Mouse (Mus musculus) CD4-positive, CD25-positive, alpha-beta regulatory T cell, adult 4 months (primary cell): ENCODE measurements around the gene Olfr1085. TPM values are rescaled to one million over a fixed set of nuclear protein-coding genes. Genes with fewer than 3 reads are reported as not detected.
"Not testable (repeated sequence)": the region's sequence is repeated elsewhere in the genome, so short reads cannot be mapped to it uniquely, and the experiment has no call there.

ENCODE experiments used
- ATAC-seq: one replicate; pipeline ENCODE4 v1.8.0; 2017
- polyA plus RNA-seq, 2 experiments: library from polyadenylated mRNA; unstranded; fragments of 100-300 nt; shearing (Covaris generic); gene quantifications; one replicate each; pipeline ENCODE4 v1.2.1; 2017

The Olfr1085 gene
- polyA plus RNA-seq = not detected

DNA sequence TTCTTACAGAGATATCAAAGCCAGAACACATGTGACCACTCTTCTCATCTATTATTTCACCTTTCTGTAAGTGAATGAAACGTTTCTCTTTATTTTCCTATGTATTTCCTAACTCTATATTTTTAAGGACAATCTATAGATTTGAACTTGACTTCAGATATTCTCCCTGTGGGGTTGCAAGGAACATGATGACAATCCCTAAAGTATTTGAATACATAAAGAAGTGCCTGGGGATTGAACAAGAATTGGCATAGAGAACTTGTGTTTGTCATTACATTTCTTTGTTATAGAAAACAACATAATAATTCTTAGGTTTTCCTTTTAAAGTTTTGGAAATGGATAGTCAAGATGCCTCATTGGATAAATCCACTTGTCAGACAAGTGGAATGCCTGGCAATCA, at the start of gene Olfr1085:
Gene Olfr1085 (minus strand): TSS at position 101 of the 400 bp plus-strand sequence.
- ATAC-seq = no peak

DNA sequence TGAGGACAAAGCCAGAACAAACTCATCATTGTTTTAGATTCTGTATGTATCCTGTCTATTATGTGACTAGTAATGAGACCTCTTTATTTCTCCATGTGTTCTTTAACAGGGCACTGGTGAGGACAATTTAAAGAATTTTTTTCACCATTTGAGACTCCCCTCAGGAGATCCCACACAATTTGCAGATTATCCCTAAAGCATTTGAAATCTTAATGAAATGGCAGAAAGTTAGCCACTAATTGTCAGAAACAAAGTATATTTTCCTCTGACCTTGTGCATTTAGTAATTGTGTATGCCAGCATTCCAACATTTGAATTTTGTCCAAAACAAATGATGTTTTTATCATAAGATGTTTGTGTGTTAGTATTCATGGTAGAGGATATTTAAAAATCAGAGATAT, 36.5 kb upstream of the Olfr1085 start, which contains the start of gene Olfr1087:
Gene Olfr1087 (minus strand): TSS at position 101 of the 400 bp plus-strand sequence.
- ATAC-seq = no peak

DNA sequence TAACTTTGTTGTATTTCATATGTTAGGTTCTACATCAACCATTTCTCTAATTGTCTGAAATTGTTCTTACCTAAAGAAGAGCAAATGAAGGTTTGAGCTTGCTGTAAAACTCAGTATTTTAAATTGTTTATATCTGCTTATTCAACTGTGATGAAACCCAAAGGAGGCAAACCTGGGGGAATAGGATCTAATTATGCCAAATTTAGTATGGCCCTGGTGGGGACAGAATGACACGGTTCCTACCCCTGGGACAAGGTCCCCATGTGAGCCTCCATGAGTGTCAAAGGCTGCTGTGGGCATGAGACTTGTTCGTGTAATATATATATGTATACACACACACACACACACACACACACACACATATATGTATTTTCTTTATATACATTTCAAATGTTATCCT, 18.2 kb upstream of the Olfr1085 start, which contains the start of gene Olfr1086:
Gene Olfr1086 (minus strand): TSS at position 101 of the 400 bp plus-strand sequence.
- no peak for ATAC-seq

DNA sequence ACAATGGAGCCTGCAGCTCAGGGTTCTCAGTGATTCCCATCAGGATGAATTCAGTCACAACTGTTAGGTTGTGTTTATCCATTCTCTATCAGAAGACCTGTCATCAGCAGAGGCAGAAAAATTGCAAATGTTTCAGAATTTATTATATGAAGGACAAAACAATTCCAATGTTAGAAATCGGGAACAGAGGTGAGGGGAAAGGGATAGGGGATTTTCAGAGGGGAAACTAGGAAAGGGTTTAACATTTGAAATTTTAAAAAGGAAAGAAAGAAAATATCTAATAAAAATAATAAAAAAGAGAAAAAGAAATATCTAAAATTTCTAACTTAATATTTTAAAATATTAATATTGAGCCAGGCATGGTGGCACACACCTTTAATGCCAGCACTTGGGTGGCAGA, 22.2 kb downstream of the Olfr1085 start, which contains the start of gene Olfr1084:
Gene Olfr1084 (minus strand): TSS at position 101 of the 400 bp plus-strand sequence.
- ATAC-seq = not testable (repeated sequence)

Other genes with a start within 250 kb of the Olfr1085 start
- not detected for gene Olfr1061, start 248.0 kb downstream of the Olfr1085 start, polyA plus RNA-seq
- not detected for gene Olfr1062, start 235.3 kb downstream of the Olfr1085 start, polyA plus RNA-seq
- gene Olfr1065, start 211.4 kb downstream of the Olfr1085 start, polyA plus RNA-seq = not detected
- gene Olfr1066, start 205.8 kb downstream of the Olfr1085 start, polyA plus RNA-seq = not detected
- gene Olfr228, start 174.6 kb downstream of the Olfr1085 start, polyA plus RNA-seq = not detected
- gene Olfr1076, start 153.6 kb downstream of the Olfr1085 start, polyA plus RNA-seq = not detected
- not detected for gene Olfr1079, start 119.5 kb downstream of the Olfr1085 start, polyA plus RNA-seq
- gene Olfr1080, start 103.8 kb downstream of the Olfr1085 start, polyA plus RNA-seq = not detected
- gene Olfr1082, start 63.1 kb downstream of the Olfr1085 start, polyA plus RNA-seq = not detected
- gene Olfr1084, start 22.3 kb downstream of the Olfr1085 start, polyA plus RNA-seq = not detected
- not detected for gene Olfr1086, start 18.1 kb upstream of the Olfr1085 start, polyA plus RNA-seq
- not detected for gene Olfr1087, start 36.4 kb upstream of the Olfr1085 start, polyA plus RNA-seq
- gene Olfr1089, start 71.7 kb upstream of the Olfr1085 start, polyA plus RNA-seq = not detected
- under 1 TPM in 1 of 2 experiments, not detected in 1; 0.15 TPM for gene Olfr1090, start 97.0 kb upstream of the Olfr1085 start, polyA plus RNA-seq
- not detected for gene Olfr1093, start 120.5 kb upstream of the Olfr1085 start, polyA plus RNA-seq
- gene Olfr141, start 148.0 kb upstream of the Olfr1085 start, polyA plus RNA-seq = not detected
- gene Olfr1094, start 162.6 kb upstream of the Olfr1085 start, polyA plus RNA-seq = not detected
- gene Olfr1095, start 189.7 kb upstream of the Olfr1085 start, polyA plus RNA-seq = not detected
- not detected for gene Gm13723, start 212.8 kb upstream of the Olfr1085 start, polyA plus RNA-seq
- not detected for gene Olfr1097, start 230.2 kb upstream of the Olfr1085 start, polyA plus RNA-seq